Mouse (Mus musculus) thymus, adult 2 months (tissue): ENCODE results near the gene Nhsl1.

ENCODE experiments used
- CTCF ChIP-seq: fragments of 200-500 bp; IDR thresholded peaks from 2 replicates; pipeline ENCODE4 v1.5.1; 2012; ENCODE audit warnings: mild to moderate bottlenecking, control low read depth, low read length, moderate library complexity, borderline replicate concordance; ENCODE audit not compliant: control insufficient read depth, poor library complexity, insufficient read depth; ENCODE audit errors: extremely low read depth
- POLR2A ChIP-seq: fragments of 200-500 bp; IDR thresholded peaks from 2 replicates; pipeline ENCODE4 v1.6.1; 2012; ENCODE audit warnings: mild to moderate bottlenecking, low read length, control low read depth, moderate library complexity; ENCODE audit not compliant: control insufficient read depth, poor library complexity, insufficient read depth; ENCODE audit errors: extremely low read depth

- no peak for TF ChIP-seq CTCF
- no peak for TF ChIP-seq POLR2A
These were observed 159.5 kb downstream of the Nhsl1 start for GRCm38 (mm10) chr10:18478294-18478693.
